Mouse (Mus musculus) induced T-regulatory cell, adult 2 months (primary cell): Measurements from ENCODE around the gene Rabac1.

Experiments used
- DNase-seq: peaks from one replicate; pipeline ENCODE4 v3.0.0-alpha.2; 2012; ENCODE audit warnings: low read depth

Gene Rabac1

DNA sequence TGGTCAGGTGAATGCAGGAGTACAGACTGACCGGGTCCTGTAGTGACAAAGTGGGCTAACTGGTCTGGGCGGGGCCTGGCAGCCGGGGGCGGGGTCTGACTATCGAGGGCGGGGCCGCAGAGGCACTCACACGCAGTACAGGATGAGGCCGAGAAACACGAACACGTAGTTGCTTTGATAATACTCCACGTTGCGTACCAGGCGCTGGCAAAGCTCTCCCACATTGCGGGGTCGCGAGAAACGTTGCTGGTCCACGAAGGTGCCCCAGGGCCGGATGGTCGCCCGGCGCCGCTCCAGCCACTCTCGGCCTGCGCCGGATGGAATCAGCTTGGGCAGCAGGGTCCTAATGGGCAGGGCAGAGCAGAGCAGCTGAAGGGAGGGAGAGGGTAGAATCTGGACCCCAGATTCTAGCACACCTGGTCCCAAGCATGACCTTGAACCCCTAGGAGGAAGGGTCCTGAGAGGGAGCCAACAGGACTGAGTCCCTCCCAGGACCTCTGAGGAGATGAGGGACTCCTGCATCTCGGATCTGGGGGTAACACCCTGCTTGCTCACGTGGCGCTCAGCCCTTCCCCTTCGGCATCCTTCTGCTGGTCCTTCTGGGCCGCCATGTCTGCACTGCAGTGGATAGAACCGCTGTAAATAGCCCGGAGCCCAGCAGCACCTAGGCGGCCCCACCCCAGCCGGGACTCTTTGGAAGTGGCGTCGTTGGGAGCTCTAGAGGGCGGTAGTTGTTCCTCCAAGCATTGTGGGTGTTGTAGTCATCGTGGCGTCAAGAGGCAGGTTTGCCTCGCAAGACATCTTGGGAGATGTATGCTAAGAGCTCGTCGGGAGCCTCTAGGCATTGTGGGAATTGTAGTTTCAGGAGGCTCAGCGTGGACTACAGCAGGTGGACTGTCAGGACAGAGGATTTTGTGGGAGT is at the start of gene Rabac1:
Gene Rabac1, minus strand, starts transcription at position 783 of the 922 bp plus-strand sequence.
- peak; percentile 96 for DNase-seq

DNA sequence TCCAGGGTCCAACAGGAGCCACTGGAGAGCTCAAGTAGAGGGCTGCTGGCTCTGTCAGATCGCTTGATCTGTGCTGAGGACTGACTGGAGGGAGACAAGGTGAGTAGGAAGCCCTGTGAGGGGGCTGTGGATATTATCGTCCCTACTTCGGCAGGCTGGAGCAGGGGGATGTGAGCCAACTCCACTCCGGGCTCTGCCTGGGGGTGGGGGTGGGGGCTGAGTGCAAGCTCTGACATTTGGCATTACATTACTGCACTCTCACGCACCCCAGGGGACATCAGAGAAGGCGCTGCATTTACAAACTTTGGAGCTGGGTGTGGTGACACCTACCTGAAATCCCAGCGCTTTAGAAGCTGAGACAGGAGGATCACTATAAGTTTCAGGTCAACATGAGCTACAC is 39.0 kb upstream of the Rabac1 start:
- no peak for DNase-seq

DNA sequence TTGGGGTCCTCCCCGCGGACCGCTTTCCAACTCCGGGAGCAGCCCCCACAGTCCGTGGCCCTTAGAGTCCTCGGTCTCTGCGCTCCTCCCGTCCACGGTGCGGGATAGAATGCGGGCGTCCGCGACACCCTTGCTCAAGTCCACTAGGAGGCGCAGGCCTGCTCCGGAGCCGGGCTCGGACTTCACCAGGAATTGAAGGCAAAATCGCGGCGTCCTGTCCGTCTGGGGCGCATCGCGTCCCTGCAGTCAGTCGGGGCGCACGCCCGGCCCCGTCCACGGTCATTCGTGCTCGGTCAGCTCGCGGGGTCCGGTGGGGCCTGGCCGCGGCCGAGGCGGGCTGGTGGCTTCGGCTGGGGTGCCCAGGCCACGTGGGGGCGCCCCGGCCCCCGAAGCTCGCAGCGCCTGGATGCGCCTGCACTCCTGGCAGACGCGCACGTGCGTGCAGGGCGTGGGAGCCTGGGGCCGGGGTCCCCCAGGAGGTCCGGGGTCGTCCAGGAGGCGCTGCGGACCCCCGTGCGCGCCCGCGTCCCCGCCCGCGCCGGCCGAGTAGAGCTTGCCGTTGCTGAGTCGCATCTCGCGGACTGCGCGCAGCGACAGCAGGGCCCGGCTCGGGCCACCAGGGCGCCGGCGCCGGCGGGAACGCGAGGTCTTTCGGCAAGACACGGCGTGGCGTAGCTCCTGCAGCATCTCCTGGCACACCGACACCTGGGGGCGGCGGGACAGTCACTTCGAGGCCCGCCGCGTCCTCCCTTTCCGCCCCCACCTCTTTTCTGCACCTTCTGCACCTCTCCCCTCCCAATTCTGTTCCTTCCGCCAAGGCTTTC is 37.7 kb upstream of the Rabac1 start:
- peak; percentile 52 for DNase-seq

DNA sequence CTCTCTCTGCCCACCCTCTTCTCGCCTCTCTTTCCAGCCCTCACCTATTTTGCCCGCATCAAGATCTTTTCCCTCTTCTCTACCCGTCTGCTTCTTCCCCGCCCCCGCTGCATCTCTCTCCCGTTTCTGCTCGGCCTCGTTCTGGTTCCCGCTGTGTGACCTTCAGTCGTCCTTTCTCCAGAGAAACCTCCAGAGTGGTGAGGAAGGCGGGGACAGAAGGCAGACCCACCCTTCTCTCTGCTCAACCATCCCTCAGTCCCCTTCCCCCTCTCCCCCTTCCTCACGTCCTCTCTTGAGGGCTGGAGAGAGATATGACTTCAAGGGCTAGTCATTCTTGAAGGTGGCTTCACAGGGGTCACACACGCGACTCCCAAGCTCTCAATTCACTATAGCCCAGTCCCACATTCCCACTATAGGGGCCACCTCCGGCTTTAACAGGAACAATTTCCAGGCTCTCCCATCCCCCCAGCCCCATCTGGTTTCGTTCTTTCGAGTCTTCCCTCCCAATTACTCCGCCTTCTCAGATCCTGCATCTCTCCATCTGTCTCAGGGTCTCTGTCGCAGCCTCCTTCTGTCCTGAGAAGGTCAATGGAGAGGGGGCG is 36.6 kb upstream of the Rabac1 start:
- DNase-seq = no peak

DNA sequence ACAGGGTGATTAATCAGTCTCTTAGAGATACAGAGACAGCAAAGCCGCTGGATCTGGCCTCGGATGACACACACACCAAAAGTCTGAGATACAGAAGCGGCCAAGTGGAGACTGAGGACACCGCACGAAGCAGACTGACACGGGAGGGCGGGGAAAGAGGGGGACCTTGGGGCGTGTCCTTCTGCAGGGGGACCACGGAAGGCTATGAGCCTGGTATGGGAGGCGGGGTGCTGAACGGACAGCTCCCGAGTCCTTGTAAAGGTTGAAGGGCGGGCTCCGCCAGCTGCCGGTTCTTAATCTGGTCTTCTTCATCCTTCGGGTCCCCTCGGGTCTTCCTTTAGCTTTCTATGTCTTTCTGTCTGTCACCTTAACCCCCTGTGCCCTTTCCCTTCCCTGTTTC is 36.1 kb upstream of the Rabac1 start:
- DNase-seq = peak; percentile 70

DNA sequence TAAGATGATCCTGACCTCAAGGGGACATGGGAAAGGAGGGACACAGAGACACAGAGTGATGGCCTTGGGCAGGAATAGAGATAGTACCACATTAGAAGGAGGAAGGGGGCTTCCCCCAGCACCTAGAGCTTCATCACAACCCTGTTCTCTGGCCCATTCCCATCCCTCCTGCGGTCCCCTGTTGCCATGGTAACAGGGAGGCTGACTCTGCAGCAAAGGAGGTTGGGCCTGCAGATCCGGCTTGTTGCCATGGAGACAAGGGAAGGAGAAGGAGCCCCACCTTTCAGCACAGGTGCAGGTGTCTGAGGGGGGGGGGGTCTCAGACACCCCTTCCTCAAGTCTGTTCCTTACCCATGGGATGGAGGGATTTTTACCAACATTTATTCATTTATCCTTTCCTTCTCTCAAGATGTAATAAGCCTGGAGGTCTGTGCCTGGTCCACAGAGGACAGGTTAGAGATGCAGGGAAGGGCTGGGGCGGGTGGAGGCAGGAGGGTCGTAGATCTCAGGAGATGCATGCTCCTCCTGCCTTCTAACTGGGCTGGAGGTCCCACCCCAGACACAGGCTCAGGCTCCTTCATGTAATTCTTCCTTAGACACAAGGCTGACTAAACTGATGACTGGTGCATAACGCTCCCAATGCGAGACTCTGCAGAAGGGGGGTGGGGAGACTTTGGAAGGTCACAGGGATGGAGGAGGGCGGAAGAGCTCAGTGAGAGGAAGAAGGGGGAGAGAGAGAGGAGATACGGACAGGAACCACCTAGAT is 35.2 kb upstream of the Rabac1 start:
- DNase-seq = no peak

DNA sequence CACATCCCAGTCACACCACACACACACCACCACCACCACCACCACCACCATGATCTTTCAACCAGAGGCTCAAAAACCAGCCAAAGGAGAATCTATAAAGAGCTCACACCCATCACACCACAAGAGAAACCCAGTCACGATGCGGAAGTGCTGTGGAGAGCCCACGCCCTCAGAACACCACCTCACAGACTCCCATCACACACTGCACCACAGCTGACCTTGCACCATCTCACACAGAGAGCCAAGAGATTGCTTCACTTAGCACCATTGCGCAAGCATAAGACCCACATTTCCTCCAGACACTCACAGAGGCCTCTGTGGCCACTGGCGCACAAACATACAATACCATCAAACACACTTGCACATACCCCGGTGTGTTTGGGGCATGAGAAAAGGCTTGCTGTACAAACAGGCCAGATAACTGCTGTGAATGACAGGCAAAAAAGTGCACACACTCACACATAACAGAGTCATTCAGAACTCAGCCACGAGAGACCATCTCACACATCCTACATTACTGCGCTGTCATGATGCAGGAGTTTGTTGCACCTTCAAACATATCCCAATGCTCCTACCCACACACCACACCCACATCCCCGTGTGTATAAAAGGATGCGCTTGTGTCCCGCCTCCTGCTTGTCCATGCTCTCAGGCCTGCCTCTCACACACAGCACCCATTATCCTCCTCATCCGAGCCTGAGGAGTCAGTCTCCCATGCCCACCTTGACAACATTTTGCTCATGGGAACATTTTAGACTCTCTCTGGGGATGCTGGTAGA is 34.2 kb upstream of the Rabac1 start:
- DNase-seq = peak; percentile 27

DNA sequence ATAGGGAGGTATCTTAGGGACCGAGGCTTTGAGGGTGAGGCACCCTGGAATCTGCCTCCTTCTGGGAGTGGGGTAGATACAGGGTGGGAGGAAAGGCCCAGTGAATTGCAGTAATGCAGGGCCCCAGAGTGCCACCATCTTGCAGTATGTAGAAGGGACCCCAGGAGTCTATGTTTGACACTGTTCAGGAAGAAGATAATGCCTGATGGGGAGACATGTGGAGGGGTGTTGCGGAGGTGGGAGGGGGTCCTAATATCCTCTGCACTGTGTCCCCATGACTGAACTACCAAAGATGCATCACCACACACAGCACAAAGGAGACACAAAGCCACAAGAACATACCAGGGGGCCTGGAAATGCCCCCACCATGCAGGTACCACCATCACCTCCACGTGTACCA is 33.6 kb upstream of the Rabac1 start:
- no peak for DNase-seq

DNA sequence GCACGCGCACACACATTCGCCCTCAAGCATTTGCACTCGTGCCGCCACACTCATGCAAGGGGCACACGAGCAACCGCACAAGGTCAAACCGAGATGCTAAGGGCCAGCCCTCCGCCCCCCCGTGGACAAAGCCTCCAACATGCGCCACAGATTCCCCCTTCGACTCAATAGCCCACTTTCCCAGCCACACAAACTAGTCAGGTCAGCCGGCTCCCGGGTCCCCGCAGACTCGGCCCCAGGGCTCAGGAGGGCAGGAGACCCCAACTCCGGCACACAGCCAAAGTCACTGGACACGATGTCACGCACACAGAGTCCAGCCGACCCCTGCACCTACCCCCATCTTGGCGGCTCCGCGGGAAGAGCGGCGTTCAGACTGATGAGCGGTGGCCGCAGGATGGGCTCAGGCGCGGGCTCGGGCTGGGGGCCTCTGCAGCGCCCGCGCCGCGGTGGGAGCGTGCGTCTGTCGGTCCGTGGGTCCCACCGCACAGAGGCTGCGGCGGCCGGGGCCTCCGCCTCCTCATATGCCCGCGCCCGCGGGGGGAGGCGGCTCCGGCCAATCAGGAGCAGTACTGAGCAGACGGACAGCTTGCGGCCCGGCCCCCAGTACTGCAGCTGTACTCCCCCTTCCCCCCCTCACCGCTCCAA is 33.0 kb upstream of the Rabac1 start, which contains the start of gene Atp1a3:
Gene Atp1a3, minus strand, starts transcription at position 538 of the 645 bp plus-strand sequence.
- no peak for DNase-seq

DNA sequence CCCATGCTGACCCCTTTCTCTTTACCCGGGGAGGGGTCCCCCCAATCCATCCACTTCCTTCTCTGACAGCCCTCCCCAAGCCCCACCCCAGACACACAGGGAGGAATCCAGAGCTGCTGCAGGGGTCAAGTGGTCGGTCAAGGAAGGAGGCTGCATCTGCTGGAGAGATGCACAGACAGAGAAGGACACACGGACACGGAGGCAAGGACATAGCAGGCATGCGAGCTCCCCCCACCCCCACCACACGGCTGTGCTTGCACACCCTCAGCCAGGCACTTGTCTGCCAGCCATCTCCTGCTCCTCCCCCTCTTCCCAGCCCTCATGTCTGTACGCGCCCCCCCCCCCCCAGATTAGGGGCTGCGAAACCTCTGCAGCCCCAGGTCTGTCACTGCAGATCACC is 32.3 kb upstream of the Rabac1 start:
- no peak for DNase-seq

DNA sequence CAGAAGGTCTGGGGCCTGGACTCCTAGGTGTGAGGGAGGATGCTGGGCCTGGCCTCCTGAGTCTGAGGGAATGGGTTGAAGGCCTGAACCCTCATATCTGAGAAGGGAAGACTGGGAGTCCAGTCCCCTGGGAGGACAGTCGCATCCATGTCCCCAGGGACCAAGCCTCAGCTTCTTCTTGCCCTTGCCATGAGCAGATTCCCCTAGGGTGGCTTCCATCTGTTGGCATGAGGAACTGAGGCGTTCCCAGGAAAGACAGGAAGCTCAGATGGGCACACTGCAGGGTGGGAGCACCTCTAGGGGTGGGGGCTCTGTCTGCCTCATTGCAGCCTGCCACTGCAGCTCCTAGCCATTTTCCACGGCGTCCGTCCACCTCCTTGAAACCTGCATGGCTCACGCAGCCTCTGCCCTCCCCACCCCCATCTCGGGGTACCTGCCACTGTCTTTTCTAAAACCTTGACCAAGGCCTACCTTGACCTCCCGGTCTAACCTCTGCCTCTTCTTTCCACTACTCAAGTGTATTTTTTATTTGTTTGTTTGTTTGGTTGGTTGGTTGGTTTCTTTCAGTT is 31.4 kb upstream of the Rabac1 start:
- no peak for DNase-seq

DNA sequence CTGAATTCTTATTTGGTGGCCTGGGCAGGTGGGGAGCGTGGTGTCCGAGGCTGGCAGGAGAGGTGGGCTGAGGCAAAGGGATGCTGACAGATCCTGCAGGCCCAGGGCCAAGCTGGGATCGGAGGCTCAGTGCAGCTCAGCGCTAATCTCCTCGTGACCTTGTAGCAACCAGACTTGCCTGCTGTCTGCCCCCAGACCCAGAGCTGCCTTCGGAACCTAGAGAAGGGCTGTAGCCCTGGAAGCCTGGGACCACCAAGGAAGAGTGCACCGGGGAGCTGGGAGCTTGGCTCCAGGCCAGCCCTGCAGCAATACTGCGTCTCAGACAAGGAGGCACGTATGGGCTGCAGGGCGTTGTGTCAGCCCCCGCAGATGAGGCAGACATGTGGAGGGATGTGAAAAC is 30.7 kb upstream of the Rabac1 start:
- DNase-seq = no peak

DNA sequence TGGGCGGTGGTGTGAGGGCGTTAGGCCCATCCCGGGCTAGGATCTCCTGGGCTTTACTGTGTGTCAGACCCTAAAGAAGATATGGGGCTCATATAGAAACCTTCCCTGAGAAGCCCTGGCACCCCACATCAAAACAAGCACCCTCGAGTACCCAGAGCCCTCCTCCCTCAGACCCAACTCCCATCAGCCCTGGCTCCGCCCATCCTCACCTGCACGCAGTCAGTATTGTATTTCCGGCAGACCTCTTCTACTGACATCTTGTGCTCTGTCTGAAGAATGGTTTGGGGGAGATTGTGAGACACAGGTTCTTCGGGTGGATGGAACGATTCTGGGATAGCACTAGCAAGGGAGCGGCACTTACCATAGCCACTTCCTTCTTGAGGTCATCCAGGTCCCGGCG is 28.2 kb upstream of the Rabac1 start:
- DNase-seq = peak; percentile 46

DNA sequence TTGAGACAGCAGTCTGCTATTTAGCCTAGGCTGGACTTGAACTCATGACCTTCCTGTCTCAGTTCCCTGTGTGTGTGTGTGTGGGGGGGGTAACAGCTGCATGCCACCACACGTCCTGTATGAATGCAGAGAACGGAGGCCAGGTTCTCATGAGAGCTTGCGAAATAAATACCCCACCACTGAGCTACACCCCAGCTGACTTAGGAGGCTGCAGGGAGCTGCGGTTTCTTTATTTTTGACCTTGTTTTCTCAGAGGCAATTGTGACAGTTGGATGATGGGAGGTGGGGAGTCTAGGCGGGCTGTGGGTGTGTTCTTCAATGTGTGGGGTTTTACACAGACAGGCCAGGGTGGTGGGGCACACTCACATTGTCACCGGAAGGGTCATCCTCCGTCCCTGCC is 27.7 kb upstream of the Rabac1 start:
- peak; percentile 32 for DNase-seq

DNA sequence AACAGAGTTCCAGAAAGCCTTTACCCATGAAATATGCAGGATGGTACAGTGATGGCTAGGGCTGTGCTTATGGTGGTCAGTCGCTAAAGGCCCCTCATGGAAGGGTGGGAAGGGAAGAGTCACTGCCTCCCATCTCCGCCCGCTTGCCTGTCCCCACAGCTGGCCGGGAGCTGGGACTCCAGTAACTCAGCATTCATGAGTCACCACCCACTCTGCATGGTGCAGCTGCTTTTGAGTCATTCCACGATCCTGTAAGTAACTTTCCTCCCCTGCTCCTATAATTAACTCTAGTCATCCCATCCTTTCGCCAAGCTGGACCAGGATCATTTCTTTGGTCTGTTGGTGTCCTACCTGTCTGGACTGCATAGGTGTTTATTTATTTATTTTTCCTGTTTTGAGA is 20.5 kb upstream of the Rabac1 start:
- no peak for DNase-seq

DNA sequence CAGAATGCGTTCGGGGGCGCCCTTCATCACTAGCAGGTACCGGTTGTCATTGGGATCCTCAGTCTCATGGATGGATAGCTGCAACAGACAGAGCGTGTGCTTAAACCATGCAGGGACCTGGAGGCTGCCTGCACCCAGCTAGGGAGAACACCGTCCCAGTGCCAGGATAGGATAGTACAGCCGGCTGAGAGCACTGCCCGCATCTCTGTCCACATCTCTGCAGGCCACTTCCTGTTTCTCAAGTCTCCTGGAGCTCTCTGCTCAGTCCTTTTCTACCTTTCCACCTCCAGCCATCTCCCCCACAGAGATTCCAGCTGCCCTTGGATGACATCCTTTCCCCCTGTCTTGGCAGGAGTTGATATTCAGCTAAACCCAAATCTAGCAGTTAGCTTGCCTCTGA is 17.9 kb upstream of the Rabac1 start:
- DNase-seq = no peak

DNA sequence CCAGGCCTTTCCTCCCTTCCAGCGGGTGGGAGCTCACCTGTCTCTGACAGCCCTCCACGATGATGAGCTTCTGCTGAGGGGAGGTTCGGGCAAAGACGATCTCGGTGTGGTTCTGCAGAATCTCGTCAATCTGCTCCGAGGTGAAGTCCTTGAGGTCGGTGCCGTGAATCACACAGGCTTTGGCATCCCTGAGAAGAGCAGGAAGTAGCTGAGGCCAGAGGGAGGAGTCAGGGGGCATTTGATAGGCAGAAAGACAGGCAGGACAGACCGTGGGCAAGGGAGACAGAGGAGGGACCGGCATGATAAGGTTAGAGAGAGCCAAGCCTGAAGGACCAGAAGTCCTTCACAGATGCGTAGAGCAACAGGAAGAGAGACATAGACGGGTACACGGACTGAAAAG is 15.4 kb upstream of the Rabac1 start:
- no peak for DNase-seq

DNA sequence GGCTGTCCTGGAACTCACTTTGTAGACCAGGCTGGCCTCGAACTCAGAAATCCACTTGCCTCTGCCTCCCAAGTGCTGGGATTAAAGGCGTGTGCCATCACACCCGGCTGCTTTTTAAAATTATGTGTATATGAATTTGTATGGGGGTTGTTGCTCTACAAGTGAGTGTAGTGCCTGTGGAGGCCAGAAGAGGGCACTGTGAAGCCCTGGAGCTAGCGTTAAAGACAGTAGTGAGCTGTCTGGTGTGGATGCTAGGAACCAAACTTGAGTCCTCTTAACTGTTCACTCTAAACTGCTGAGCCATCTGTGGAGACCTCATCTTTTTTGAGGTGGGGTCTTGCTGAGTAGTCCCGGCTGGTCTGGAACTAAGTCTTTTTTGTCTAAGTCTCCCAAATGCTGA is 13.2 kb upstream of the Rabac1 start:
- DNase-seq = no peak

DNA sequence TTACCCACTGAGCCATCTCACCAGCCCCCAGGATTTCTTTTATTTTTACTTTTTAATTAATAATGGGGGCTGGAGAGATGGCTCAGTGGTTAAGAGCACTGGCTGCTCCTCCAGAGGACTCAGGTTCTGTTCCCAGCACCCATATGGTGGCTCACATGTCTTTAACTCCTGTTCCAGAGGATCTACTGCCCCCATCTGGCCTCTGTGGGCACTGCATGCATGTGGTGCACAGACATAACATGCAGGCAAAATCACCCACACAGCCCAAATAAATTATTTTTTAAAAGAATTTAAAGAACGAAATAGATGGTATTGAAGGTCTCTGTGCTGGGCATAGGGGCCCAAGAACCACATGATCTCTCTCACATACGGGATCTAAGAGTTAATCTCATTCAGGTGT is 11.8 kb upstream of the Rabac1 start:
- DNase-seq = no peak

DNA sequence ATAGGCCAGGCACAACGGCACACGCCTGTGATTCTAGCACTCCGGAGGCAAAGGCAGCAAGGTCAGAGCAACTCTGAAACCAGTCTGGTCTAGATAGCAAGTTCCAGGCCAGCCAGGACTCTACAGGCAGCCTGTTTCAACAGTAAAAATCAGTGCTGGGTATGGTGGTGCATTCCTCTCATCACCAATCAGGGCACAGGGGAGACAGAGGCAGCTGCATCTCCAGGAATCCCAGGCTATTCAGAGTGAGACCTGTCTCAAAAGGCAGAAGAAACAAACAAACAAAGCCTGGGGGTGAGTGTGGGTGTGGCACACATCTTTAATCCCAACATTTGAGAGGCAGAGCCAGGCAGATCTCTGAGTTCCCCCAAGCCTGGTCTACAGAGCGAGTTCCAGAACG is 10.8 kb upstream of the Rabac1 start:
- DNase-seq = no peak
